Mouse (Mus musculus) stomach, postnatal 0 days (tissue): ENCODE measurements around the gene Krt7.

Experiments
- CTCF ChIP-seq: IDR thresholded peaks from 2 replicates; pipeline ENCODE4 v1.5.1; 2016; ENCODE audit warnings: antibody characterized with exemption, low read depth, mild to moderate bottlenecking, moderate library complexity
- EP300 ChIP-seq: optimal IDR thresholded peaks from 2 replicates; pipeline ENCODE3; 2016; ENCODE audit warnings: antibody characterized with exemption

- TF ChIP-seq CTCF (no peak), EP300 (no peak)
Measured at GRCm38 (mm10) chr15:101454774-101455173, 43.9 kb downstream of the Krt7 start.
